Mouse (Mus musculus) G1E (cell line): ENCODE measurements around the gene Zfp473.

Source experiments
- CTCF ChIP-seq: IDR thresholded peaks from 2 replicates; pipeline ENCODE4 v1.5.1; 2012; ENCODE audit warnings: low read depth, low read length, inconsistent platforms, mixed read lengths
- GATA1 ChIP-seq: IDR thresholded peaks from 2 replicates; pipeline ENCODE4 v1.6.1; 2012; ENCODE audit warnings: borderline replicate concordance, low read length, inconsistent platforms, mixed read lengths
- GATA2 ChIP-seq: IDR thresholded peaks from 2 replicates; pipeline ENCODE4 v1.6.1; 2012; ENCODE audit warnings: low read depth, low read length, inconsistent platforms, borderline replicate concordance
- POLR2AphosphoS5 ChIP-seq: IDR thresholded peaks from 2 replicates; pipeline ENCODE4 v1.6.1; 2012; ENCODE audit warnings: low read depth, low read length, inconsistent platforms; ENCODE audit not compliant: insufficient replicate concordance
- TAL1 ChIP-seq: conservative IDR thresholded peaks from 2 replicates; pipeline ENCODE4 v1.6.1; 2012; ENCODE audit warnings: low read depth, low read length, inconsistent platforms, mixed read lengths

DNA sequence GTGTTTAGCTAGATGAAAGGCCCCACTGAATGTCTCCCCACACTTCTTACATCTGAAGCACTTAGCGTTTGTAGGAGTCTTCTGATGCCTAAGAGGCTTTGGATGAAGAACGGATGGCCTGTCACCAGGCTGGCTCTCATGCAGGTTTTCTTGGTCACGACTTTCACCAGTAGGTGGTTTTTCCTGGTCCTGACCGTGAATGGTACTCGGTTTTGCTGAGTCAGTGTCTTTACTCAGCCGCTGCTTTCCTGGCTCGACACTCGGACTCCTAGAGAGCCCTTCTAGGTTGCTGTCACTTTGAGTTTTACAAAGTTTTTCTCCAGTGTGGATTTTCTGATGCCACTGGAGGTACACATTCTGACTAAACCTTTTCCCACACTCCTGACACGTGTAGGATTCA is 17.1 kb downstream of the Zfp473 start:
- TF ChIP-seq CTCF (no peak), GATA1 (no peak), TAL1 (no peak), GATA2 (no peak), POLR2AphosphoS5 (no peak)
